Mouse (Mus musculus) lung, postnatal 36 days (tissue): ENCODE results near the gene Oog4.
"Not testable (repeated sequence)": the region's sequence is repeated elsewhere in the genome, so short reads cannot be mapped to it uniquely, and the experiment has no call there.

Source experiments
- DNase-seq: peaks from one replicate; pipeline ENCODE4 v3.0.0; 2022; ENCODE audit warnings: mixed read lengths

Oog4 gene

DNA sequence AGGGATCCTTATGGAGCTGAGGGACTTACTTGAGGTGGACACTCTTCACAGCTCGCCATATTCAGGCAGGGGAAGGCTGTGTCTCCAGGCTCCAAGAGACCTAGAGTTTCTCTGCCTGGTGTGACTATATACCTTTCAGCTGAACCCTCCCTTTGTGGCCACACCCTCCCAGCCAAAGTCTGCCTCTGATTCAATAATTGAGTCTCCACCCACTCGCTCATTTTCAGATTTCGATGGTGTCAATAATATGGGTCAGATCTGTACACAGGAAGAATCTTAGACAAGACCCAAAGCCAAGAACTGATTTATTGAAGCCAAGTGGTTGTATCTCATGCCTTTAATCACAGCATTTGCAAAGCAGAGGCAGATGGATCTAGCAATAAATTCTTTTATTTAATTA lies at the start of gene Oog4:
Gene Oog4, minus strand, starts transcription at position 101 of the 400 bp plus-strand sequence.
- no peak for DNase-seq

DNA sequence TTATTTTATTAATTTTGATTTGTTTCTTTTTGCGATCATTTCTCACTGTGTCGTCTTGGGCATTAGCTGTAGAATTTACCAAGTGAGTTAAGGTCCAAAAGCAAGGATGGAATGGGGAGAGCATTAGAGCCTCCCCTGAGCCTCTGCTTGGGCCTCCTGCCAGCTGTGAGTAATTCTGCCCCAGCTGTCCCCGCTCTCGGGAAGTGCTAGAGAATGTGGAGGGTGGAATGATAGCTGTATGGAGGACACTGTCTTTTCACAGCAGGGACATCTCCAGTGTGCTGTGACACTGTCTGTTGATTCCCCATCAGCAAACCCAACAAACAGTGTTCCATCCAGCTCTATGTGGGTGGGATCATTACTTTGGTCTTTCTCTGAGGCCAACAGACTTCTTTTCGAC lies 23.4 kb downstream of the Oog4 start:
- DNase-seq = not testable (repeated sequence)

DNA sequence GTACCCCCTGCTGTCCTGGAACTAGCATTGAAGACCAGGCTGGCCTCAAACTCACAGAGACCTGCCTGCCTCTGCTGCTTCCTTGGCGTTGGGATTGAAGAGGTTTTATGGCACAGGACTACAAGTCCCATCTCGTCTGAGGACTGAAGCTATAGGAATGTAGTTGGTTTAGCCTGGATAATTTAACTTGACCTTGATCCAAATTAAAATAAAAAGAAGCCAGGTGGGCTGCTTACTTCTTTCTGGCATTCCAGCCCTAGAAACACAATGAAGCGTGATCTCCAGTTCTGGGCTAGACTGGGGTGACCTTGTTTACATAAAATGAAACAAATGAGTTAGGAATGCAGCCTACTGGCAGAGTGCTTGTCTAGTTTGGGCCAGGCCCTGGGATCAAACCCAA lies 36.0 kb downstream of the Oog4 start:
- DNase-seq = no peak

DNA sequence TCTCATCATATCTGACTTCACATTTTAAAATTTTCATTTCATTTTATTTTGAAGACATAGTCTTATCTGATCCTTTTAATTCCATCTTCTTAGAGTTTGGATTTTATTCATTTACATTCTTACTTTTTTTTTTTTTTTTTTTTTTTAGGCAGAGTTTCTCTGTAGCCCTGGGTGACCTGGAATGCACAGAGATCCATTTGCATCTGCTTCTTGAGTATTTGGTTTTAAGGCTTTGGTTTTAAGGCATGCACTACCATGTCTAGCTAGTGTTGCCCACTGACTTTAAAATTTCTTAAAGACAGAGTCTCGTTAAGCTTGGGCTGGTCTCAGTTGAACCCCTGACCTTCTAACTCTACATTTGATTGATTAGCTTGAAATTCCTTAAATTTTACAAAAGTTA lies 36.5 kb downstream of the Oog4 start:
- no peak for DNase-seq

DNA sequence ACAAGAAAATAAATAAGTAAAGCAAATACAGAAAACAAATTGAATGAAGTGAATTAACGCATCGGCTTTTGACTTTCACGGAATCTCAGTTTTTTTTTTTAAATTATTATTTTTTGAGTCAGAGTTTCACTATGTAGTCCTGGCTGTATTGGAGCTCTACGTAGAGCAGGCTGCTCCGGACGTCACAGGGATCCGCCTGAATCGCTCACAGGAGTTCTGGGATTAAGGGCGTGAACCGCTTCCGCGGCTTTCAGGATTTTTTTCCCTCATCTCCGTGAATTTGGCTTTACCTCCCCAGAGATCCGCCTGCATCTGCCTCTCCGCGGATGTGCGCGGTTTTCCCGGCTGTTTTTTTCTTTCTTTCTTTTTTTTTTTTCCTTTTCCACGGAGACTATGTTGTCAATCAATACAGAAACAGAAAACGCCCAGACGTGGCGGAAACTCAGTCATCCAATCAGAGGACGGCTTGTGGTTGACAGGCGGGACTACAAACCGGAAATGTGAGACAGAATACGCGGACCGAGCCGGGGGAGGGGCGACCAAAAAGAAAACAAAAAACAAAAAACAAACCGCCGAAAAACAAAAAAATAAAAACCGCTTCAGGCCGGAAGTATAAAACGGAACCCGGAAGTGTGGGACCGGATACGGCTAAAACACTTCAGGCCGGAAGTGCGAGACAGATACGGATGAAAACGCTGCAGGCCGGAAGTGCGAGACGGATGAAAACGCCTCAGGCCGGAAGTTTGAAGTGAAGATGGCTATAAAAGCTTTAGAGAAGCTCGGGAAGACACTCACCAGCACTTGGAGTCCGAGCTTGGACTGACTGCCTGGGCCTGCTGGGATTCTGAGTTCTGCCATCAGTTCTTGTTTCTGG lies 37.7 kb downstream of the Oog4 start, which contains the start of gene Pramef8:
Gene Pramef8, plus strand, starts transcription at position 208 of the 874 bp plus-strand sequence.
- peak; percentile 96 for DNase-seq

DNA sequence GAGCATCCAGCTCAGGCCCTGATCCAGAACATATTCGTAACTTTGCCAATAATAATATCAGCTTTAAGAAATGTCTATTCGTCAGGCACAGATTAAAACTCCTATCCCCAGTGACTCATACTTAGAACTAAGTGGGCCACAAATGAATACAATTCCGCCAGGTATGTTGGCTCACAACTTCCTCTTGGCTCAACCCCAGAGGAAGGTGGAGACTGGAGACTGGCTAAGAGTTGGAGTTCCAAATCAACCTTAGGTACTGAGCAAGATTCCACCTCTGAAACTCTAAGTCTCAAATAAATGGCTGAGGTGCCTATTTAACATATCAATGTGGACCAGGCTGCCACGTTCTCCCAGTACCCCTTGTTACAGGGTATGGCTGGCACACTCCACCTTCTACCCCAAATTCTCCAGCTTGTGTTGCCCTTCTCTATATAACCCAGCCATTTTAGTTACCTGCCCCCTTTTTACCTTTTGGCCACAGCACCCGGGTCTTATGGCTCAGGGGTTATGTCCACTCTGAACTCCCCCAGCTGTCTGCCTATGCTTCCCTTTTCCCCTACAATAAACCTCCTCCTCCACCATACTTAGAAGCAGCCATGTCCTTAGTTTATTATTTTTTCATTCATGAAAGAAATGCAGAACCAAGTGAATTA lies 38.4 kb downstream of the Oog4 start:
- DNase-seq = peak; percentile 24

DNA sequence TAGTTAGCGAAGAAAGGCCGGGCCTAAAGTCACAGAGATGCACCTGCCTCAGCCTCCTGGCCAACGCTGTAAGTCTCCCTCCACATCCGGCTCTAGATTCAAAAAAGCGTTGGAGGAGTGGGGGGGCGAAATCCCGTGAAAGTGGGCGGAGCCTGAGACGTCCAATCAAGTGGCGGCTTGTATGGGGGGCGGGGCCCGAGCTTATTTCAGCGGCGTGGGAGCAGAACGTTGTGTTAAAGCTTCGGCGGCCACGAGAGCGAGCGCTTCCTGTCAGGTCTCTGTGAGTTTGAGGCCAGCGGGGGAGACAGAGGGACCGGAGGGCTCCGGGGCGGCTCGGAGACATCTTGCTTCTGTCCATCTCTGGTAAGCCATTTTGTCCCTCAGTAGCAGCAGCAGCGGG lies 55.9 kb downstream of the Oog4 start, which contains the start of gene Pramel1:
Gene Pramel1, plus strand, starts transcription at position 248 of the 400 bp plus-strand sequence.
- DNase-seq = no peak

DNA sequence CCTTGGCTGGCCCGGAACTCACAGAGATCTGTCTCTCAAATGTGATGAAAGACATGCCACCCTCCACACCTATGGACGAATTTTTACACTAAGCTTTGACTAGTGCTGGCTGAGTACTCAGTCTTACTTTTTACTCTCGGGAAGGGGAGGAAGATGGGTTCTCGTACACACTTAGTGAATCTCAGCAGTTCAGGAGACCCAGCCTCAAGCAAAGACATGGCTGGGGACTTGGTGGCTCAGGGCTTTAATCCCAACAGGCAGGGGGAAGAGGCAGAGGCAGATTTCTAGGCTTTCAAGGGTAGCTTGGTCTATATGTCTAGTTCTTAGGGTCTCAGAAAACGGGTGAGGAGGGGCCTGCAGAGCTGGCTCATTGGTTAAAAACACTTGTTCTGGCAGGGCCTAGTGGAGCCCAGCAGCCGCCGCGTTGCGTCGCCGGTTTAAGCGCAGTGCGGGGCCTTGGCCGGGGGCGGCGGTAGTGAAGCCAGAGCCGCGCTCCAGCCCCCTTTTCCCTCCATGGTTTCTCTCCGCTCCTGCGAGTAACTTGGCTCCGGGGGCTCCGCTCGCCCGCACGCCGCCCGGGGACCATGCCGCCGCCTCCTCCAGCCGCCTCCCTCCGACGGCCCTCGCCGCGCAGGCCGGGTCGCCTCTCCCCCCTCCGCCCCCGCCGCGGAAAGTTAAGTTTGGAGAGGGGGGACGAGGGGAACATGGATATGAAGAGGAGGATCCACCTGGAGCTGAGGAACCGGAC lies 61.0 kb downstream of the Oog4 start:
- peak; percentile 7 for DNase-seq
